Mouse (Mus musculus): ENCODE measurements around the gene Prmt2.

Prmt2 gene

GRCm38 (mm10) chr10:76217056-76217455, 20.6 kb downstream of the Prmt2 start:
- no peak for DNase-seq (ENCODE audit: low read depth)

- DNase-seq (ENCODE audit: low read depth), result no peak
Measured at GRCm38 (mm10) chr10:76214161-76214560, 23.5 kb downstream of the Prmt2 start.

- no peak for DNase-seq (ENCODE audit: low read depth)
Measured at GRCm38 (mm10) chr10:76212121-76212520, 25.5 kb downstream of the Prmt2 start.

- no peak for DNase-seq (ENCODE audit: low read depth)
Measured at GRCm38 (mm10) chr10:76210806-76211205, 26.9 kb downstream of the Prmt2 start.

GRCm38 (mm10) chr10:76209241-76209640, 28.4 kb downstream of the Prmt2 start:
- no peak for DNase-seq (ENCODE audit: low read depth)

GRCm38 (mm10) chr10:76207262-76207796, 30.3 kb downstream of the Prmt2 start:
- no peak for DNase-seq (ENCODE audit: low read depth)

- peak; percentile 18 for DNase-seq (ENCODE audit: low read depth)
Measured at GRCm38 (mm10) chr10:76203798-76204283, 33.8 kb downstream of the Prmt2 start.

GRCm38 (mm10) chr10:76201978-76202377, 35.7 kb downstream of the Prmt2 start:
- DNase-seq (ENCODE audit: low read depth), result peak; percentile 58

- DNase-seq (ENCODE audit: low read depth), result no peak
Measured at GRCm38 (mm10) chr10:76201416-76201815, 36.2 kb downstream of the Prmt2 start.

GRCm38 (mm10) chr10:76188010-76188409, 49.7 kb downstream of the Prmt2 start:
- DNase-seq (ENCODE audit: low read depth), result no peak

GRCm38 (mm10) chr10:76185216-76185615, 52.4 kb downstream of the Prmt2 start:
- no peak for DNase-seq (ENCODE audit: low read depth)

GRCm38 (mm10) chr10:76174899-76175298, 62.8 kb downstream of the Prmt2 start:
- no peak for DNase-seq (ENCODE audit: low read depth)

- DNase-seq (ENCODE audit: low read depth), result no peak
Measured at GRCm38 (mm10) chr10:76158009-76158408, 79.7 kb downstream of the Prmt2 start.

- DNase-seq (ENCODE audit: low read depth), result no peak
Measured at GRCm38 (mm10) chr10:76157528-76157927, 80.1 kb downstream of the Prmt2 start.

Measured in c-Kit-positive CD71-negative TER-119-negative erythroid progenitor cells, embryonic 14.5 days (primary cell).